Mouse (Mus musculus): ENCODE measurements around the gene Actg1. TPM values are rescaled to one million over a fixed set of nuclear protein-coding genes. Genes with fewer than 3 reads are reported as not detected.

Actg1 gene
- polyA plus RNA-seq (2012; rRNA removed): 951 and 978 TPM in 2 replicates

- H3K27me3 ChIP-seq (ENCODE audit: control insufficient read depth, insufficient read depth, low read length): no peaks in the 10 kb centered on the region
- DNase-seq (ENCODE audit: low read depth in 1 of 2, low spot score in 2 of 2): peak; percentile 83 to 86
- H3K4me1 ChIP-seq (ENCODE audit: control insufficient read depth, insufficient read depth, insufficient read length): no peaks in the 10 kb centered on the region; the same call in 1 of the 2 replicates
- H3K27ac ChIP-seq (ENCODE audit: insufficient read depth, low read length): peak within 1 kb of the TSS; percentile 98
- whole genome bisulfite sequencing: 3% methylated on average over 84 of the region's 103 CpGs
- H3K4me3 ChIP-seq (ENCODE audit: extremely low read depth, insufficient read depth, insufficient read length): peak within 1 kb of the TSS; percentile 86
- TF ChIP-seq POLR2A (IDR thresholded peaks at IDR 0.05; ENCODE audit: low read depth, low read length) (peak; percentile 97), CTCF (IDR thresholded peaks at IDR 0.05; ENCODE audit: extremely low read depth, insufficient read depth, insufficient read length, insufficient replicate concordance) (no peak)
- H3K36me3 ChIP-seq (ENCODE audit: control insufficient read depth, insufficient read depth, low read length): peaks cover 13% of the 10 kb centered on the region
Measured at GRCm38 (mm10) chr11:120347791-120348683, at the start of gene Actg1. Actg1 (minus strand) TSS chr11:120348542.

GRCm38 (mm10) chr11:120397602-120398001 lies 49.3 kb upstream of the Actg1 start:
- no peak for DNase-seq (ENCODE audit: low read depth in 1 of 2, low spot score in 2 of 2)
- H3K4me3 ChIP-seq (ENCODE audit: extremely low read depth, insufficient read depth, insufficient read length): no peak overlapping the region
- no peaks in the 10 kb centered on the region for H3K4me1 ChIP-seq (ENCODE audit: control insufficient read depth, insufficient read depth, insufficient read length)
- H3K27ac ChIP-seq (ENCODE audit: insufficient read depth, low read length): no peak overlapping the region
- peaks cover 15% of the 10 kb centered on the region for H3K36me3 ChIP-seq (ENCODE audit: control insufficient read depth, insufficient read depth, low read length)
- WGBS: 87% methylated on average over 2 of the region's 2 CpGs
- H3K27me3 ChIP-seq (ENCODE audit: control insufficient read depth, insufficient read depth, low read length): no peaks in the 10 kb centered on the region
- TF ChIP-seq POLR2A (IDR thresholded peaks at IDR 0.05; ENCODE audit: low read depth, low read length) (no peak), CTCF (IDR thresholded peaks at IDR 0.05; ENCODE audit: extremely low read depth, insufficient read depth, insufficient read length, insufficient replicate concordance) (no peak)

GRCm38 (mm10) chr11:120395661-120396060 lies 47.3 kb upstream of the Actg1 start:
- no peak overlapping the region for H3K4me3 ChIP-seq (ENCODE audit: extremely low read depth, insufficient read depth, insufficient read length)
- H3K27ac ChIP-seq (ENCODE audit: insufficient read depth, low read length): no peak overlapping the region
- H3K27me3 ChIP-seq (ENCODE audit: control insufficient read depth, insufficient read depth, low read length): no peaks in the 10 kb centered on the region
- 84% methylated on average over 4 of the region's 4 CpGs for WGBS
- H3K4me1 ChIP-seq (ENCODE audit: control insufficient read depth, insufficient read depth, insufficient read length): no peaks in the 10 kb centered on the region
- peaks cover 9% of the 10 kb centered on the region for H3K36me3 ChIP-seq (ENCODE audit: control insufficient read depth, insufficient read depth, low read length)
- no peak for DNase-seq (ENCODE audit: low read depth in 1 of 2, low spot score in 2 of 2)
- TF ChIP-seq POLR2A (IDR thresholded peaks at IDR 0.05; ENCODE audit: low read depth, low read length) (no peak), CTCF (IDR thresholded peaks at IDR 0.05; ENCODE audit: extremely low read depth, insufficient read depth, insufficient read length, insufficient replicate concordance) (no peak)

GRCm38 (mm10) chr11:120388580-120388979 lies 40.2 kb upstream of the Actg1 start:
- Histone ChIP-seq H3K4me1 (ENCODE audit: control insufficient read depth, insufficient read depth, insufficient read length) (no peaks in the 10 kb centered on the region), H3K4me3 (ENCODE audit: extremely low read depth, insufficient read depth, insufficient read length) (no peak overlapping the region), H3K27ac (ENCODE audit: insufficient read depth, low read length) (no peak overlapping the region), H3K27me3 (ENCODE audit: control insufficient read depth, insufficient read depth, low read length) (no peaks in the 10 kb centered on the region), H3K36me3 (ENCODE audit: control insufficient read depth, insufficient read depth, low read length) (peaks cover 22% of the 10 kb centered on the region)
- TF ChIP-seq CTCF (IDR thresholded peaks at IDR 0.05; ENCODE audit: extremely low read depth, insufficient read depth, insufficient read length, insufficient replicate concordance) (no peak), POLR2A (IDR thresholded peaks at IDR 0.05; ENCODE audit: low read depth, low read length) (no peak)
- no peak for DNase-seq (ENCODE audit: low read depth in 1 of 2, low spot score in 2 of 2)
- WGBS: 93% methylated on average over 9 of the region's 9 CpGs

GRCm38 (mm10) chr11:120387157-120387556 lies 38.8 kb upstream of the Actg1 start:
- peaks cover 29% of the 10 kb centered on the region for H3K36me3 ChIP-seq (ENCODE audit: control insufficient read depth, insufficient read depth, low read length)
- WGBS: 50% methylated on average over 2 of the region's 2 CpGs
- no peak overlapping the region for H3K4me3 ChIP-seq (ENCODE audit: extremely low read depth, insufficient read depth, insufficient read length)
- no peaks in the 10 kb centered on the region for H3K4me1 ChIP-seq (ENCODE audit: control insufficient read depth, insufficient read depth, insufficient read length)
- no peak for DNase-seq (ENCODE audit: low read depth in 1 of 2, low spot score in 2 of 2)
- H3K27ac ChIP-seq (ENCODE audit: insufficient read depth, low read length): no peak overlapping the region
- no peaks in the 10 kb centered on the region for H3K27me3 ChIP-seq (ENCODE audit: control insufficient read depth, insufficient read depth, low read length)
- TF ChIP-seq CTCF (IDR thresholded peaks at IDR 0.05; ENCODE audit: extremely low read depth, insufficient read depth, insufficient read length, insufficient replicate concordance) (no peak), POLR2A (IDR thresholded peaks at IDR 0.05; ENCODE audit: low read depth, low read length) (no peak)

- Histone ChIP-seq H3K27ac (ENCODE audit: insufficient read depth, low read length) (no peak overlapping the region), H3K36me3 (ENCODE audit: control insufficient read depth, insufficient read depth, low read length) (peaks cover 34% of the 10 kb centered on the region), H3K27me3 (ENCODE audit: control insufficient read depth, insufficient read depth, low read length) (no peaks in the 10 kb centered on the region), H3K4me1 (ENCODE audit: control insufficient read depth, insufficient read depth, insufficient read length) (no peaks in the 10 kb centered on the region), H3K4me3 (ENCODE audit: extremely low read depth, insufficient read depth, insufficient read length) (no peak overlapping the region)
- WGBS: 96% methylated on average over 6 of the region's 6 CpGs
- no peak for DNase-seq (ENCODE audit: low read depth in 1 of 2, low spot score in 2 of 2)
- TF ChIP-seq POLR2A (IDR thresholded peaks at IDR 0.05; ENCODE audit: low read depth, low read length) (no peak), CTCF (IDR thresholded peaks at IDR 0.05; ENCODE audit: extremely low read depth, insufficient read depth, insufficient read length, insufficient replicate concordance) (no peak)
Measured at GRCm38 (mm10) chr11:120386632-120387031, 38.3 kb upstream of the Actg1 start.

- 95% methylated on average over 9 of the region's 9 CpGs for WGBS
Measured at GRCm38 (mm10) chr11:120382509-120382908, 34.2 kb upstream of the Actg1 start.

More at GRCm38 (mm10) chr11:120382509-120382908, 34.2 kb upstream of the Actg1 start:
- peaks cover 34% of the 10 kb centered on the region for H3K36me3 ChIP-seq (ENCODE audit: control insufficient read depth, insufficient read depth, low read length)
- no peaks in the 10 kb centered on the region for H3K27me3 ChIP-seq (ENCODE audit: control insufficient read depth, insufficient read depth, low read length)
- no peak for DNase-seq (ENCODE audit: low read depth in 1 of 2, low spot score in 2 of 2)
- H3K4me3 ChIP-seq (ENCODE audit: extremely low read depth, insufficient read depth, insufficient read length): no peak overlapping the region
- H3K4me1 ChIP-seq (ENCODE audit: control insufficient read depth, insufficient read depth, insufficient read length): peaks cover 7% of the 10 kb centered on the region
- no peak overlapping the region for H3K27ac ChIP-seq (ENCODE audit: insufficient read depth, low read length)
- no peak for TF ChIP-seq CTCF (IDR thresholded peaks at IDR 0.05; ENCODE audit: extremely low read depth, insufficient read depth, insufficient read length, insufficient replicate concordance)
- no peak for TF ChIP-seq POLR2A (IDR thresholded peaks at IDR 0.05; ENCODE audit: low read depth, low read length)
